Mouse (Mus musculus): Measurements from ENCODE around the gene Prkce.

Gene Prkce

GRCm38 (mm10) chr17:86662301-86662700, 494.7 kb downstream of the Prkce start:
- DNase-seq = no peak

GRCm38 (mm10) chr17:86663471-86663870, 495.9 kb downstream of the Prkce start:
- no peak for DNase-seq

- no peak for DNase-seq
Measured at GRCm38 (mm10) chr17:86667836-86668600, 500.4 kb downstream of the Prkce start.

GRCm38 (mm10) chr17:86669641-86670373, 502.2 kb downstream of the Prkce start:
- peak in 1 of 2 experiments; percentile 35 for DNase-seq

- DNase-seq = peak; percentile 34 to 37
Measured at GRCm38 (mm10) chr17:86670731-86671130, 503.1 kb downstream of the Prkce start.

- no peak for DNase-seq
Measured at GRCm38 (mm10) chr17:86674971-86675370, 507.4 kb downstream of the Prkce start.

- DNase-seq = no peak
Measured at GRCm38 (mm10) chr17:86676336-86676735, 508.8 kb downstream of the Prkce start.

GRCm38 (mm10) chr17:86676909-86677308, 509.3 kb downstream of the Prkce start:
- DNase-seq = no peak

GRCm38 (mm10) chr17:86685263-86685662, 517.7 kb downstream of the Prkce start:
- no peak for DNase-seq

- no peak for DNase-seq
Measured at GRCm38 (mm10) chr17:86687021-86687420, 519.4 kb downstream of the Prkce start.

- DNase-seq = no peak
Measured at GRCm38 (mm10) chr17:86690871-86691390, 523.3 kb downstream of the Prkce start.

GRCm38 (mm10) chr17:86697751-86698150, 530.2 kb downstream of the Prkce start:
- DNase-seq = no peak

- DNase-seq = no peak
Measured at GRCm38 (mm10) chr17:86703336-86703735, 535.8 kb downstream of the Prkce start.

GRCm38 (mm10) chr17:86705236-86705635, 537.7 kb downstream of the Prkce start:
- peak in 1 of 2 experiments; percentile 16 for DNase-seq

- no peak for DNase-seq
Measured at GRCm38 (mm10) chr17:86706467-86706866, 538.9 kb downstream of the Prkce start.
